Mouse (Mus musculus) MEL (cell line): ENCODE measurements around the gene Tppp3. TPM values are rescaled to one million over a fixed set of nuclear protein-coding genes. Genes with fewer than 3 reads are reported as not detected.

ENCODE experiments used
- DNase-seq: peaks from one replicate; pipeline ENCODE4 v3.0.0; 2011; ENCODE audit warnings: low read depth, low spot score
- H3K27ac ChIP-seq: 2 replicates; pipeline ENCODE4 v1.5.1; 2012; ENCODE audit warnings: low read depth, mild to moderate bottlenecking, control low read depth, low read length, moderate library complexity; ENCODE audit not compliant: control insufficient read depth
- H3K27me3 ChIP-seq, 2 experiments: fragments of 150-350 bp in 1 of 2; sonication (generic) in 1 of 2; 2 replicates each; pipeline ENCODE4 v1.6.1; 2012; ENCODE audit warnings: low read length in 2 of 2, mild to moderate bottlenecking in 2 of 2, improper control_type of control experiment in 1 of 2, moderate library complexity in 1 of 2; ENCODE audit not compliant: insufficient read depth in 2 of 2, control insufficient read depth in 1 of 2
- H3K36me3 ChIP-seq, 2 experiments: 2 replicates each; pipeline ENCODE4 v1.6.1; 2012 to 2014; ENCODE audit warnings: low read length in 2 of 2, improper control_type of control experiment in 1 of 2, inconsistent platforms in 1 of 2, mild to moderate bottlenecking in 1 of 2; ENCODE audit not compliant: insufficient read depth in 2 of 2, control insufficient read depth in 1 of 2
- H3K4me1 ChIP-seq, 2 experiments: fragments of 150-350 bp in 1 of 2; sonication (generic) in 1 of 2; 2 replicates each; pipeline ENCODE4 v1.6.1; 2012; ENCODE audit warnings: low read length in 2 of 2, improper control_type of control experiment in 1 of 2, mild to moderate bottlenecking in 1 of 2; ENCODE audit not compliant: insufficient read depth in 2 of 2, control insufficient read depth in 1 of 2
- H3K4me3 ChIP-seq, 2 experiments: fragments of 150-350 bp in 1 of 2; sonication (generic) in 1 of 2; 2 replicates each; pipeline ENCODE4 v1.5.1; 2012; ENCODE audit warnings: low read depth in 2 of 2, low read length in 2 of 2, mild to moderate bottlenecking in 2 of 2, moderate library complexity in 2 of 2, control low read depth in 1 of 2, improper control_type of control experiment in 1 of 2; ENCODE audit not compliant: control insufficient read depth in 1 of 2, insufficient read depth in 1 of 2
- H3K79me2 ChIP-seq: 2 replicates; pipeline ENCODE4 v1.6.1; 2012; ENCODE audit warnings: mild to moderate bottlenecking, low read length, moderate library complexity; ENCODE audit not compliant: control insufficient read depth, poor library complexity, insufficient read depth
- H3K9ac ChIP-seq: 2 replicates; pipeline ENCODE4 v1.6.1; 2012; ENCODE audit warnings: low read depth, mild to moderate bottlenecking, control low read depth, low read length, moderate library complexity; ENCODE audit not compliant: control insufficient read depth, poor library complexity, severe bottlenecking
- H3K9me3 ChIP-seq: fragments of 150-350 bp; sonication (generic); replicated peaks from 2 replicates; pipeline ENCODE4 v1.6.1; 2012; ENCODE audit warnings: mild to moderate bottlenecking, low read length, improper control_type of control experiment, moderate library complexity; ENCODE audit not compliant: insufficient read depth
- BHLHE40 ChIP-seq: IDR thresholded peaks from 2 replicates; pipeline ENCODE4 v1.6.1; 2012; ENCODE audit warnings: low read depth, mild to moderate bottlenecking, inconsistent platforms, low read length, improper control_type of control experiment, borderline replicate concordance
- CHD1 ChIP-seq: IDR thresholded peaks from 2 replicates; pipeline ENCODE4 v1.6.1; 2012; ENCODE audit warnings: low read depth, mild to moderate bottlenecking, inconsistent platforms, low read length, improper control_type of control experiment
- CHD2 ChIP-seq: IDR thresholded peaks from 2 replicates; pipeline ENCODE4 v1.6.1; 2011; ENCODE audit warnings: low read length, improper control_type of control experiment
- CTCF ChIP-seq, 3 experiments: IDR thresholded peaks in 2 of 3; conservative IDR thresholded peaks in 1 of 3; 2 replicates each; pipeline ENCODE4 v1.5.1; 2011 to 2012; ENCODE audit warnings: low read length in 3 of 3, low read depth in 2 of 3, mild to moderate bottlenecking in 2 of 3, improper control_type of control experiment in 1 of 3, inconsistent platforms in 1 of 3, mixed read lengths in 1 of 3, moderate library complexity in 1 of 3; ENCODE audit not compliant: control insufficient read depth in 1 of 3, insufficient read depth in 1 of 3, poor library complexity in 1 of 3, severe bottlenecking in 1 of 3
- E2F4 ChIP-seq: IDR thresholded peaks from 2 replicates; pipeline ENCODE4 v1.6.1; 2011; ENCODE audit warnings: low read depth, low read length, improper control_type of control experiment, borderline replicate concordance
- EP300 ChIP-seq, 2 experiments: IDR thresholded peaks; 2 replicates each; pipeline ENCODE4 v1.6.1; 2011; ENCODE audit warnings: improper control_type of control experiment in 2 of 2, low read length in 2 of 2, low read depth in 1 of 2, mild to moderate bottlenecking in 1 of 2
- ETS1 ChIP-seq: IDR thresholded peaks from 2 replicates; pipeline ENCODE4 v1.6.1; 2012; ENCODE audit warnings: low read depth, mild to moderate bottlenecking, inconsistent platforms, low read length, improper control_type of control experiment, moderate library complexity
- GABPA ChIP-seq: IDR thresholded peaks from 2 replicates; pipeline ENCODE4 v1.6.1; 2012; ENCODE audit warnings: low read depth, mild to moderate bottlenecking, inconsistent platforms, low read length, improper control_type of control experiment, moderate library complexity
- GATA1 ChIP-seq: IDR thresholded peaks from 2 replicates; pipeline ENCODE4 v1.6.1; 2011; ENCODE audit warnings: low read depth, low read length, improper control_type of control experiment
- MEF2A ChIP-seq: IDR thresholded peaks from 2 replicates; pipeline ENCODE4 v1.6.1; 2014; ENCODE audit warnings: low read depth, mild to moderate bottlenecking, inconsistent platforms, low read length, improper control_type of control experiment; ENCODE audit not compliant: poor library complexity, insufficient replicate concordance, severe bottlenecking; ENCODE audit errors: extremely low read depth
- MYC ChIP-seq: IDR thresholded peaks from 2 replicates; pipeline ENCODE4 v1.6.1; 2011; ENCODE audit warnings: low read depth, mild to moderate bottlenecking, low read length, improper control_type of control experiment, moderate library complexity
- NELFE ChIP-seq: IDR thresholded peaks from 2 replicates; pipeline ENCODE4 v1.6.1; 2011; ENCODE audit warnings: low read depth, low read length, improper control_type of control experiment
- POLR2A ChIP-seq, 2 experiments: IDR thresholded peaks; 2 replicates each; pipeline ENCODE4 v1.6.1; 2011 to 2012; ENCODE audit warnings: low read length in 2 of 2, mild to moderate bottlenecking in 2 of 2, control low read depth in 1 of 2, improper control_type of control experiment in 1 of 2, low read depth in 1 of 2, moderate library complexity in 1 of 2; ENCODE audit not compliant: control insufficient read depth in 1 of 2, insufficient read depth in 1 of 2, poor library complexity in 1 of 2
- RAD21 ChIP-seq: IDR thresholded peaks from 2 replicates; pipeline ENCODE4 v1.6.1; 2011; ENCODE audit warnings: mild to moderate bottlenecking, low read depth, low read length, improper control_type of control experiment
- SIN3A ChIP-seq: IDR thresholded peaks from 2 replicates; pipeline ENCODE4 v1.6.1; 2012; ENCODE audit warnings: low read length, improper control_type of control experiment, inconsistent platforms
- SMC3 ChIP-seq: IDR thresholded peaks from 2 replicates; pipeline ENCODE4 v1.6.1; 2011; ENCODE audit warnings: low read depth, low read length, improper control_type of control experiment
- TAL1 ChIP-seq: IDR thresholded peaks from 2 replicates; pipeline ENCODE4 v1.6.1; 2012; ENCODE audit warnings: mild to moderate bottlenecking, inconsistent platforms, low read length, moderate library complexity, mixed read lengths
- TBP ChIP-seq: IDR thresholded peaks from 2 replicates; pipeline ENCODE4 v1.8.0; 2011; ENCODE audit warnings: low read depth, low read length, improper control_type of control experiment
- TCF12 ChIP-seq: IDR thresholded peaks from 2 replicates; pipeline ENCODE4 v1.6.1; 2014; ENCODE audit warnings: low read depth, mild to moderate bottlenecking, inconsistent platforms, low read length, improper control_type of control experiment, moderate library complexity
- UBTF ChIP-seq: IDR thresholded peaks from 2 replicates; pipeline ENCODE4 v1.6.1; 2012; ENCODE audit warnings: low read depth, mild to moderate bottlenecking, inconsistent platforms, low read length, improper control_type of control experiment, moderate library complexity, borderline replicate concordance; ENCODE audit not compliant: insufficient read depth
- USF1 ChIP-seq: IDR thresholded peaks from 2 replicates; pipeline ENCODE4 v1.6.1; 2014; ENCODE audit warnings: low read depth, mild to moderate bottlenecking, inconsistent platforms, low read length, improper control_type of control experiment, moderate library complexity
- USF2 ChIP-seq, 2 experiments: IDR thresholded peaks; 2 replicates each; pipeline ENCODE4 v1.6.1; 2011 to 2012; ENCODE audit warnings: improper control_type of control experiment in 2 of 2, low read length in 2 of 2, borderline replicate concordance in 1 of 2, inconsistent platforms in 1 of 2, low read depth in 1 of 2, mild to moderate bottlenecking in 1 of 2; ENCODE audit not compliant: insufficient read depth in 1 of 2
- ZC3H11A ChIP-seq: IDR thresholded peaks from 2 replicates; pipeline ENCODE4 v1.6.1; 2012; ENCODE audit warnings: low read depth, mild to moderate bottlenecking, inconsistent platforms, low read length, improper control_type of control experiment
- ZKSCAN1 ChIP-seq: IDR thresholded peaks from 2 replicates; pipeline ENCODE4 v1.6.1; 2012; ENCODE audit warnings: low read depth, mild to moderate bottlenecking, inconsistent platforms, low read length, improper control_type of control experiment, moderate library complexity
- ZNF384 ChIP-seq: IDR thresholded peaks from 2 replicates; pipeline ENCODE4 v1.6.1; 2012; ENCODE audit warnings: low read depth, mild to moderate bottlenecking, inconsistent platforms, low read length, improper control_type of control experiment
- polyA plus RNA-seq, 2 experiments: library from polyadenylated mRNA; stranded (reverse) in 1 of 2; unstranded in 1 of 2; fragments of >175 nt in 1 of 2; fragments of >200 nt in 1 of 2; gene quantifications; 2 replicates each; pipeline versions ENCODE4 v1.2.1 to v1.2.4; 2012; ENCODE audit warnings: low replicate concordance in 2 of 2, low read depth in 1 of 2; ENCODE audit not compliant: insufficient read length in 2 of 2, insufficient read depth in 1 of 2, missing spikeins in 1 of 2
- total RNA-seq: library from RNA; depleted of rRNA; stranded (reverse); fragments of 300-350 nt; gene quantifications from 2 replicates; pipeline ENCODE4 v1.2.3, GENCODE M21; 2012

Tppp3 gene
- total and polyA plus RNA-seq, 3 experiments, result 0.81 to 1.7 TPM; not detected in 1

DNA sequence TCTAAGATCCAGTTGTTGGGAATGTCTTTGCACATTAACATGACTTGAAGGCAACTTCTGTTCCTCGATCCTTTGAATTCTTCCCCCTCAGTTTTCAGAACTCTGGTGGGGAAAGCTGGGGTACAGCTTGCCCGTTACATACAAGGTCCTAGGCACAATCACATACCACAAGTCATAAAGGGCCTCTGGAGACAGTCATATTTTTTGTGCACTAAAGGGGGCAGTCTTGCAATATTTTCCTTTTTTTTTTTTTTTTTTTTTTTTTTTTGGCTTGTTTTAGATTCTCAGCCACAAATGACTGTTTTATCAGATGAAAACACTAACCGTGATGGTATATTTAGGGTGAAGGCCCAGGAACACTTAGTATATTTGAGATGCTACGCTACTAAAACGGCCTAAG, 18.0 kb downstream of the Tppp3 start:
- Histone ChIP-seq H3K9ac (no peak overlapping the region), H3K27ac (no peak overlapping the region), H3K79me2 (no peaks in the 10 kb centered on the region), H3K9me3 (no peaks in the 10 kb centered on the region), H3K36me3 (peaks cover 0 to 18% of the 10 kb centered on the region in 2 experiments; a peak in 2 of 4 replicates), H3K27me3 (peaks cover 0 to 9% of the 10 kb centered on the region in 2 experiments), H3K4me3 (no peak overlapping the region), H3K4me1 (peaks cover 7 to 18% of the 10 kb centered on the region in 2 experiments)
- TF ChIP-seq CHD2 (no peak), CHD1 (no peak), SIN3A (peak; percentile 60; the same call in 1 of the 2 replicates), TCF12 (no peak), ZNF384 (peak; percentile 100), GABPA (no peak), TAL1 (no peak), SMC3 (peak; percentile 29; the same call in 1 of the 2 replicates), EP300 (IDR thresholded peaks at IDR 0.05; ENCODE audit: low read depth in 1 of 2, low read length in 2 of 2) (no peak; a peak in 1 of 4 replicates), ETS1 (peak; percentile 48; the same call in 1 of the 2 replicates), CTCF (IDR thresholded peaks at IDR 0.05 in 2 of 3, conservative IDR thresholded peaks at IDR 0.05 in 1 of 3; ENCODE audit: control insufficient read depth in 1 of 3, insufficient read depth in 1 of 3, low read depth in 2 of 3, low read length in 3 of 3, poor library complexity in 1 of 3, severe bottlenecking in 1 of 3) (peak in 2 of 3 experiments; percentile 33 to 66; a peak in 4 of 6 replicates), UBTF (no peak), NELFE (no peak), TBP (peak; percentile 32; the same call in 1 of the 2 replicates), USF2 (IDR thresholded peaks at IDR 0.05; ENCODE audit: borderline replicate concordance in 1 of 2, insufficient read depth in 1 of 2, low read depth in 1 of 2, low read length in 2 of 2) (no peak), MEF2A (no peak), USF1 (no peak), RAD21 (peak; percentile 60), BHLHE40 (no peak), POLR2A (IDR thresholded peaks at IDR 0.05; ENCODE audit: control insufficient read depth in 1 of 2, insufficient read depth in 1 of 2, low read depth in 1 of 2, low read length in 2 of 2, poor library complexity in 1 of 2) (no peak), ZC3H11A (peak; percentile 55), MYC (peak; percentile 34; the same call in 1 of the 2 replicates), ZKSCAN1 (peak; percentile 77; the same call in 1 of the 2 replicates), E2F4 (no peak), GATA1 (peak; percentile 44; the same call in 1 of the 2 replicates)
- DNase-seq, result peak; percentile 72
